Mouse (Mus musculus) spleen, embryonic (tissue): ENCODE measurements at regions not wholly inside any gene's neighbourhood (a gene's known extent, or its start where the extent isn't known, plus 50 kb on each side); places are given as distances from the start of the nearest gene placed in this dataset.
"Not testable (repeated sequence)": the region's sequence is repeated elsewhere in the genome, so short reads cannot be mapped to it uniquely, and the experiment has no call there.

Source experiments
- CTCF ChIA-PET: fragments of 350-600 bp; sonication (Branson Sonifier 250); formaldehyde crosslinking; loops from one replicate; lab custom pipeline; 2022; lab: Charles Lee

DNA sequence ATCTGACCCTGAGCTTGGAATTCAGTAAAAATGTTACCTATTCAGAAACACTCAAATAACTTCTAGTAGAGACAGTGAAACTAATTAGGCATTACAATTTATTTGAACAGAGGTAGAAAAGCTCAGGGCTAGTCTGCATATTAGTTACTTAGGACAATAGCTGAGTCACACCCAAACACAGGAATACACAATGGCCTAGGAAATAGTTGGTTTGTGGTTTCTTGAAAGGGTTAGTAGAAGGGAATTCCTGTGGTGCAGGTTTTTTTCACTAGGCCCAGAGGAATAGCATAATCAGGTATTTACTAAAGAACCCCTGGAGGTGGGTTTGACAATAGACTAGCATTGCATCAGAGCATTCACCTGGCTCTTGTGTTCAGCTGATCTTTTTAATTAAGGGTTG lies 513.9 kb downstream of the Dnajb9 start:
- CTCF ChIA-PET, result not testable (repeated sequence)

DNA sequence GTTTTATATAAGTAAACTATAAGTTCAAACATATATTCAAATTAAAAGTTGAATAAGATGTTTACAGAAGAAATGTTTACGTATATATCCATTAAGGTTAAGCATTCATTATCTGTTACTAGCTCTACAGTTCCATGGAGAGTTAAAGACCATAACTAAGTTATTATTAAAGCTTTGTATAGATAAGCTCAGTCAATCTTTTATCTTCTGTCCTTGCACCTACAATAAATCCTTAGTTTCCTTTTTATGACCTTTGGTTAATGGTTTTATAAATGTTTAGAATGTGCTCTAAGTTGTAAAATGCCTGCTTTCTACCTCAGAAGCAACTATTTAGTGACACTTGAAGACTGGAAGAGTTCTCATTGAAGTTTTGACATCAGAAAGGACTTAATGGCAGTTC lies 562.1 kb downstream of the Dnajb9 start:
- CTCF ChIA-PET, result no interaction called here

- CTCF ChIA-PET, result interaction anchor here (0.5 kb wide), 1 partner anchor 12 kb away, joined by 8 read pairs; no protein-coding TSS in a partner anchor
Observed at GRCm38 (mm10) chr12:43641238-43641895, 568.8 kb downstream of the Dnajb9 start.
